Mouse (Mus musculus): ENCODE measurements around the gene Syne2. TPM values are rescaled to one million over a fixed set of nuclear protein-coding genes. Genes with fewer than 3 reads are reported as not detected.

The Syne2 gene
- polyA plus RNA-seq, 1 experiment from 2014 or later: 64.1 TPM

GRCm38 (mm10) chr12:75866419-75867373 is 48.8 kb downstream of the Syne2 start:
- Histone ChIP-seq H3K27me3 (ENCODE audit: control insufficient read depth, insufficient read depth, low read length) (no peaks in the 10 kb centered on the region), H3K4me1 (ENCODE audit: control insufficient read depth, insufficient read depth, low read length) (peaks cover 34% of the 10 kb centered on the region), H3K4me2 (0 out of 2 replicates have a peak overlapping the region, but pooled peaks have one; percentile 4), H3K9me3 (replicated peaks; ENCODE audit: control insufficient read depth, low read length) (no peaks in the 10 kb centered on the region), H3K4me3 (ENCODE audit: low read depth, low read length) (no peak overlapping the region), H3K36me3 (ENCODE audit: control insufficient read depth, insufficient read depth, low read length) (no peaks in the 10 kb centered on the region), H3K27ac (ENCODE audit: low read depth, low read length) (no peak overlapping the region), H3K9ac (ENCODE audit: low read depth, low read length) (no peak overlapping the region)
- no peak for ATAC-seq (replicated peaks; ENCODE audit: insufficient number of reproducible peaks, low FRiP score, low TSS enrichment)
- 56% methylated on average over 17 of the region's 17 CpGs for WGBS (ENCODE audit: insufficient replicate concordance)

- ATAC-seq (replicated peaks; ENCODE audit: insufficient number of reproducible peaks, low FRiP score, low TSS enrichment): no peak
- H3K9ac ChIP-seq (ENCODE audit: low read depth, low read length): no peak overlapping the region
- H3K9me3 ChIP-seq (replicated peaks; ENCODE audit: control insufficient read depth, low read length): no peaks in the 10 kb centered on the region; the same call in 1 of the 2 replicates
- no peak overlapping the region for H3K27ac ChIP-seq (ENCODE audit: low read depth, low read length)
- no peaks in the 10 kb centered on the region for H3K27me3 ChIP-seq (ENCODE audit: control insufficient read depth, insufficient read depth, low read length)
- 0 out of 2 replicates have a peak, but pooled peaks cover 2% of the 10 kb centered on the region for H3K36me3 ChIP-seq (ENCODE audit: control insufficient read depth, insufficient read depth, low read length)
- no peak overlapping the region for H3K4me3 ChIP-seq (ENCODE audit: low read depth, low read length)
- peaks cover 20% of the 10 kb centered on the region for H3K4me1 ChIP-seq (ENCODE audit: control insufficient read depth, insufficient read depth, low read length)
- WGBS (ENCODE audit: insufficient replicate concordance): 73% methylated on average over 9 of the region's 9 CpGs
- no peak overlapping the region for H3K4me2 ChIP-seq
These were observed 55.8 kb downstream of the Syne2 start for GRCm38 (mm10) chr12:75873546-75874235.

GRCm38 (mm10) chr12:75874287-75874994 is 56.5 kb downstream of the Syne2 start:
- 40% methylated on average over 12 of the region's 12 CpGs for WGBS (ENCODE audit: insufficient replicate concordance)
- no peak overlapping the region for H3K4me2 ChIP-seq
- H3K4me3 ChIP-seq (ENCODE audit: low read depth, low read length): no peak overlapping the region
- no peak overlapping the region for H3K27ac ChIP-seq (ENCODE audit: low read depth, low read length)
- H3K36me3 ChIP-seq (ENCODE audit: control insufficient read depth, insufficient read depth, low read length): 0 out of 2 replicates have a peak, but pooled peaks cover 2% of the 10 kb centered on the region
- ATAC-seq (replicated peaks; ENCODE audit: insufficient number of reproducible peaks, low FRiP score, low TSS enrichment): no peak
- no peaks in the 10 kb centered on the region; the same call in 1 of the 2 replicates for H3K9me3 ChIP-seq (replicated peaks; ENCODE audit: control insufficient read depth, low read length)
- peaks cover 17% of the 10 kb centered on the region for H3K4me1 ChIP-seq (ENCODE audit: control insufficient read depth, insufficient read depth, low read length)
- H3K27me3 ChIP-seq (ENCODE audit: control insufficient read depth, insufficient read depth, low read length): no peaks in the 10 kb centered on the region
- no peak overlapping the region for H3K9ac ChIP-seq (ENCODE audit: low read depth, low read length)

DNA sequence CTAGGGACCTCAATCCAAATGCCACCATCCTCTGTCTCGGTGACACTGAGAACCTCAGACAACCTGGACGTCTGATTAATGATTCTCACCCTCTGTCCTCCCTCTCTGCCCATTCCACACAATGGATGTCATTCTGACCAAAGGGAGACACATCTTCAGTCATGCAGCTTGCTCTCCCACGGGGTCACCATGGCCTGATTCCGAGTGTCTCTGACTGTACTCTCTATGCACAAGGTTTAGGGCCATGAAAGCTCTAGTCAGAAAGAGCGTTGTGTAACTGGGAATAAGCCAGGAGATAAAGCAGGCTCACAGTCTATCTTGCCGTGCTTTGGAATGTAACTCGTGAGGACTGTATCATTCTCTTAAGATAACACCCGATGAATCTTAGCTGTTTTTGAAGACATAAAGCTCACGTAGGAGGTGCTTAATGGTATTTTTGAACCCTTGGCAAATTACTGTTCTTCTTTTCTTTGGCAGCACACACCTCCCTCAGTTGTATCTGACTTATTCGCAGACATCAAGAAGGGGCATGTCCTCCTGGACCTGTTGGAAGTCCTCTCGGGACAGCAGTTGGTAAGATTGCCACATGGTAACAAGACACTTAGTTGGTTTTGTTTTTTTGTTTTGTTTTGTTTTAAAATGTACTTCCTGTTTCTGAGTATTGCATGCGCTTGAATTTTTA is 61.8 kb downstream of the Syne2 start:
- Histone ChIP-seq H3K9ac (ENCODE audit: low read depth, low read length) (no peak overlapping the region), H3K36me3 (ENCODE audit: control insufficient read depth, insufficient read depth, low read length) (peaks cover 6% of the 10 kb centered on the region; the same call in 1 of the 2 replicates), H3K4me1 (ENCODE audit: control insufficient read depth, insufficient read depth, low read length) (peaks cover 15% of the 10 kb centered on the region), H3K27ac (ENCODE audit: low read depth, low read length) (no peak overlapping the region; the same call in 1 of the 2 replicates), H3K4me2 (no peak overlapping the region), H3K9me3 (replicated peaks; ENCODE audit: control insufficient read depth, low read length) (no peaks in the 10 kb centered on the region; the same call in 1 of the 2 replicates), H3K27me3 (ENCODE audit: control insufficient read depth, insufficient read depth, low read length) (no peaks in the 10 kb centered on the region), H3K4me3 (ENCODE audit: low read depth, low read length) (no peak overlapping the region)
- ATAC-seq (replicated peaks; ENCODE audit: insufficient number of reproducible peaks, low FRiP score, low TSS enrichment): no peak
- WGBS (ENCODE audit: insufficient replicate concordance): 36% methylated on average over 12 of the region's 12 CpGs

- H3K4me3 ChIP-seq (ENCODE audit: low read depth, low read length): no peak overlapping the region
- 22% methylated on average over 4 of the region's 4 CpGs for WGBS (ENCODE audit: insufficient replicate concordance)
- H3K36me3 ChIP-seq (ENCODE audit: control insufficient read depth, insufficient read depth, low read length): peaks cover 8% of the 10 kb centered on the region; the same call in 1 of the 2 replicates
- H3K27me3 ChIP-seq (ENCODE audit: control insufficient read depth, insufficient read depth, low read length): no peaks in the 10 kb centered on the region
- no peaks in the 10 kb centered on the region; the same call in 1 of the 2 replicates for H3K9me3 ChIP-seq (replicated peaks; ENCODE audit: control insufficient read depth, low read length)
- peaks cover 14% of the 10 kb centered on the region for H3K4me1 ChIP-seq (ENCODE audit: control insufficient read depth, insufficient read depth, low read length)
- H3K27ac ChIP-seq (ENCODE audit: low read depth, low read length): peak overlapping the region; percentile 10; the same call in 1 of the 2 replicates
- no peak; the same call in 1 of the 2 replicates for ATAC-seq (replicated peaks; ENCODE audit: insufficient number of reproducible peaks, low FRiP score, low TSS enrichment)
- H3K4me2 ChIP-seq: no peak overlapping the region
- no peak overlapping the region for H3K9ac ChIP-seq (ENCODE audit: low read depth, low read length)
These were observed 63.6 kb downstream of the Syne2 start for GRCm38 (mm10) chr12:75881554-75881953.

DNA sequence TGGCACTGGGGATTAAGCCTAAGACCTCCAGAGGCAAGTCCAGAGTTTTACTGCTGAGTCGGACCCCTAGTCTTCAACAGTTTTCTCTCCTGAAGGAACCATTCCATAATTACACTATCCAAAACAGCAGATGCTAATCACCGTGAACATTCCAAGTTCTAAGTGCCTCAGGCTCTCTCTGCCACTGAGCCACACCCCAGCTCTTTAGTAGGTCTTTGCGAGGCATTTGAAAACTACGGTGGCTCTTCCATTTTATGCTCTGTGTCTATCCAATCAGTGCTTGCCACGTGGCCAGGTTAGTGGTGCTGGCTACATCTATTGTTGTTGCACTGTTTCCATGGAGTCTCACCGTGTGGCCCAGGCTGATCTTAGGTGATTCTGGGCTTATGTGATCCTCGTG is 68.2 kb downstream of the Syne2 start:
- peaks cover 11% of the 10 kb centered on the region for H3K36me3 ChIP-seq (ENCODE audit: control insufficient read depth, insufficient read depth, low read length)
- no peak overlapping the region for H3K4me2 ChIP-seq
- WGBS (ENCODE audit: insufficient replicate concordance): 77% methylated on average over 7 of the region's 7 CpGs
- no peak overlapping the region for H3K4me3 ChIP-seq (ENCODE audit: low read depth, low read length)
- H3K27ac ChIP-seq (ENCODE audit: low read depth, low read length): no peak overlapping the region
- H3K4me1 ChIP-seq (ENCODE audit: control insufficient read depth, insufficient read depth, low read length): no peaks in the 10 kb centered on the region; the same call in 1 of the 2 replicates
- no peaks in the 10 kb centered on the region for H3K27me3 ChIP-seq (ENCODE audit: control insufficient read depth, insufficient read depth, low read length)
- H3K9ac ChIP-seq (ENCODE audit: low read depth, low read length): no peak overlapping the region
- ATAC-seq (replicated peaks; ENCODE audit: insufficient number of reproducible peaks, low FRiP score, low TSS enrichment): no peak
- no peaks in the 10 kb centered on the region for H3K9me3 ChIP-seq (replicated peaks; ENCODE audit: control insufficient read depth, low read length)

GRCm38 (mm10) chr12:75886946-75887345 is 69.0 kb downstream of the Syne2 start:
- H3K9ac ChIP-seq (ENCODE audit: low read depth, low read length): no peak overlapping the region
- H3K27me3 ChIP-seq (ENCODE audit: control insufficient read depth, insufficient read depth, low read length): no peaks in the 10 kb centered on the region
- peaks cover 14% of the 10 kb centered on the region for H3K36me3 ChIP-seq (ENCODE audit: control insufficient read depth, insufficient read depth, low read length)
- no peak overlapping the region for H3K4me2 ChIP-seq
- no peaks in the 10 kb centered on the region; the same call in 1 of the 2 replicates for H3K4me1 ChIP-seq (ENCODE audit: control insufficient read depth, insufficient read depth, low read length)
- ATAC-seq (replicated peaks; ENCODE audit: insufficient number of reproducible peaks, low FRiP score, low TSS enrichment): no peak
- no peaks in the 10 kb centered on the region for H3K9me3 ChIP-seq (replicated peaks; ENCODE audit: control insufficient read depth, low read length)
- whole genome bisulfite sequencing (ENCODE audit: insufficient replicate concordance): 83% methylated on average over 2 of the region's 2 CpGs
- no peak overlapping the region for H3K4me3 ChIP-seq (ENCODE audit: low read depth, low read length)
- H3K27ac ChIP-seq (ENCODE audit: low read depth, low read length): no peak overlapping the region
